Mouse (Mus musculus): ENCODE measurements at regions not wholly inside any gene's neighbourhood (a gene's known extent, or its start where the extent isn't known, plus 50 kb on each side); places are given as distances from the start of the nearest gene placed in this dataset.

DNA sequence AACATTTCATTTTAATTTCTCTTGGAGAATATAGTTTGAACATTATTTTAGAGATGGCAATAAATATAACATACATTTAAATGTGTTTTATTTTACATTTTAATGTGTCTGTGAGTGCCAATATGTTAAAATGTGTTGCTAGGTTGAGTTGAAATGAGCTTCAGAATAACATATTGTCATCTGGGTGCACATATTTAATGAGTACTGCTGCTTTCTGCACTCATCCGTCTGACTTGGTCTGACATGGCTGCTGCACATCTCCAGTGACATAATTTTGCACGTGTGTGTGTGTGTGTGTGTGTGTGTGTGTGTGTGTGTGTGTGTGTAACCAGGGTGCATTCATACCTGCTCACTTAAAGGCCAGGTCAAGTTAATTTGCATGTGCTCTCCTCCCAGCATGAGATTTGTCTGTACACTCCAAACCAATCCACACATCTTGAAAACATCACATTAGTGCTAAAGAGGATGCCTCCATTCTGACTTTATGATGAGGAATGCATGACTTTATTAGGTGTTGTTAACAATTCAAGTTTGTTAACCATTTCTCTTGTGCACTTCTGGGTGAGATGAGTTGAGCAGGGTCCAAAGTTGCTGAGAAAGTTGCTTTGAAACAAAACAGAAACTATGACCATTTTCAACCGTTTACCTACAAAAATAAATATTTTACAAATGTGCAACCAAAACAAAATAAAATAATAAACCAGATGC lies 334.6 kb downstream of the C1d start:
- 66% methylated on average over 3 of the region's 3 CpGs for WGBS
- Histone ChIP-seq H3K9me3 (no peaks in the 10 kb centered on the region), H3K4me3 (no peak overlapping the region), H3K27ac (replicated peaks) (no peak overlapping the region), H3K36me3 (replicated peaks) (no peaks in the 10 kb centered on the region), H3K27me3 (replicated peaks; ENCODE audit: low read depth, poor library complexity, severe bottlenecking) (no peaks in the 10 kb centered on the region), H3K4me1 (no peaks in the 10 kb centered on the region)
- DNase-seq (ENCODE audit: low spot score), result no peak

DNA sequence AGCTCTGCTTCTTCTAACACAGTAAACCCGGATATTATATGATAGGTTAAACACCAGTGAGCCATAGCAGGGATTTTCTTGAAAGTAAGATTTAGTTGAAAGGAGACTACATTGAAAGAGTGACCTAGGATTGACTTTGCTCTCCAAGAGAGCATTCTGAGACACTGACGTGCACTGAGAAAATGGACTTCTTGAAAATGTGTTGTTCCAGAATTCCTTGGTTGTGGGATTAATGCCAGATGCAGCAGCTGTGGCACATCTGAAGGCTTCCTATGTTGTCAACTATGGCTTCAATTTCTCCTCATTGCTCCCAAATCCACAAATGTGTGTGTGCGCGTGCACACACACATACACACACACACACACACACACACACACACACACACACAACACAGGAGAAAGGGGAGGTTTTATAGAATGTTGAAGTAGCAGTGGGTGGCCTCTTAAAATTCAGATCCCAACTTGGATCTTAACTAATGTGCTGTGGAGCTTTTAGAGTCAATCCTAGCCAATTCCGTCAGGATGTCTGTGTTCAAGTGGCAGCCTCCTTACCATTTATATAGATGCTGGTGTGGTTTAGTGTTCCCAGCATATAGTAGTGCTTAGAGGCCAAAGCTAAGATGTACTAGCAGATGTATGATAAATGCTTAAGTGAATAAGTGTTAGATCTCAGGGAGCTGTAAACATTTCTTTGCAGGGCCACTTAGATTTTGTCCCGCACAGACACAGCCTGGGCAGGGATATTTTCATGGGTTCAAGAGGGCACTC lies 346.5 kb downstream of the C1d start:
- DNase-seq (ENCODE audit: low spot score), result no peak

DNA sequence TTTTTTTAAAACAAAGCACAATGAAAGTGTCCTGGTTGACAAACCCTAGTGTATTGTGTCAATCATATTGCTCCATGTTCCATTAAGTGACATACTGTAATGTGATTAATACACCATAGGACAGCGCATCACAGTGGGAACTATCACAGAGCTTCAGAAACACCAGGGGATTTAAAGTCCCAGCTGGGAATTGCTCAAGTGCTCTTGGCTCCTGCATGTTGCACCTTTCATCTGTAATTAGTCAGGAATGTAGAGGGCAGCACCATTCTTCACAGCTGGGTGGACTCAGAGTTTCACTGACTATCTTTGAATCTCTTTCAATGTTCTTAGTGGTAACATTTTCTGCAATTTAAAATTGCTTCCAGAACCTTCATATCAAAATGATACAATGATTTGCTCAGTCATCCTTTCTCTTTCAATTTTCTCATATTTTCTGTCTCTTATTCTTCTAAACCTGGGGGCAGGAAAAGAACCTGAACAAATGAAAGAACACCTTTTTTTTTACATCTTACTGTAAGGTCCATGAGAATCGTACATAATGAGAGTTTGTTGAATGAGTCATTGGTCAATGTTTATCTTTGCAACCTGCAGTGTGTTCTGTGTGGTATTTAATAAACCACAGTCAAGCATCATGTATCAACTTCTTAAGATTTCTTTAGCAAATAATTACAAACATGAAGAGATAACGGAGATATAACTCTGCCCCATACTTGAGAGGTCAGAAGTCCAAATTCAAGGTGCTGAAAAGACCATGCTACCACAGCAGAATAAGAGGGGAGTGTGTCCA lies 333.0 kb downstream of the Etaa1 start:
- 81% methylated on average over 3 of the region's 3 CpGs for WGBS
- Histone ChIP-seq H3K4me3 (no peak overlapping the region), H3K9me3 (no peaks in the 10 kb centered on the region), H3K4me1 (no peaks in the 10 kb centered on the region), H3K27me3 (replicated peaks; ENCODE audit: low read depth, poor library complexity, severe bottlenecking) (no peaks in the 10 kb centered on the region), H3K36me3 (replicated peaks) (no peaks in the 10 kb centered on the region), H3K27ac (replicated peaks) (no peak overlapping the region)
- DNase-seq (ENCODE audit: low spot score), result no peak

More for the DNA sequence above, 346.5 kb downstream of the C1d start:
- no peak overlapping the region for H3K27ac ChIP-seq (replicated peaks)
- 77% methylated on average over 6 of the region's 6 CpGs for WGBS
- no peaks in the 10 kb centered on the region for H3K36me3 ChIP-seq (replicated peaks)
- H3K27me3 ChIP-seq (replicated peaks; ENCODE audit: low read depth, poor library complexity, severe bottlenecking), result no peaks in the 10 kb centered on the region
- peaks cover 9% of the 10 kb centered on the region; the same call in 1 of the 2 replicates for H3K4me1 ChIP-seq
- no peak overlapping the region for H3K4me3 ChIP-seq
- H3K9me3 ChIP-seq, result no peaks in the 10 kb centered on the region

DNA sequence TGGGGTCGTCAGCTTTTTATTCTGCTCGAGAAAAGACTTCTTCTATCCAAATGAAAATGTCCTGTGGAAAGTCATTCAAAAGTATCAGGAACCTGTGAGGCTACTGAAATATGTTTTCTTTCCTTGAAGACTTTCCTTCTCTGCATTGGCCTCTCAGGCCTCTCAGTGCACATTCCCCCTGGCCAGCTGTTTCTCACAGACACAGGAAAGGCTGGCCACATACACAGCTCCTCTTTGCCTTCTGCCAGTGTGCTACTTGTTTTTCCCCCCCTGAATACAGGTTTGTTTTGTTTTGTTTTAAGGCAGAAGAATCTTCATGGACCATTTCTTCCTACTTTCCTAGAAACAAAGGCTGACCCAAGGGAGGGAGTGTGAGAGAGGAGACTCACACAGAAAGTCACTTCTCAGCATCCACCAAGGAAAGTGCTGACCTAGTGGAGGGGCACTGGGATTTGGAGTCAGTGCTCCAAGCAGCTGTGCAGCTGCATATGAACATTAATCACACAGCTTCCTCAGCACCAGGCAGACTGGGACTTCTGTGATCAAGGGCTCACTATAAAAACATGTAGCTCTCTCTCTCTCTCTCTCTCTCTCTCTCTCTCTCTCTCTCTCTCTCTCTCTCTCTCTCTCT lies 324.0 kb downstream of the Etaa1 start:
- no peaks in the 10 kb centered on the region for H3K36me3 ChIP-seq (replicated peaks)
- no peaks in the 10 kb centered on the region for H3K9me3 ChIP-seq
- no peaks in the 10 kb centered on the region for H3K4me1 ChIP-seq
- whole genome bisulfite sequencing, result 82% methylated on average over 2 of the region's 2 CpGs
- H3K27me3 ChIP-seq (replicated peaks; ENCODE audit: low read depth, poor library complexity, severe bottlenecking), result no peaks in the 10 kb centered on the region
- H3K27ac ChIP-seq (replicated peaks), result no peak overlapping the region; the same call in 1 of the 2 replicates
- DNase-seq (ENCODE audit: low spot score), result no peak
- H3K4me3 ChIP-seq, result no peak overlapping the region

DNA sequence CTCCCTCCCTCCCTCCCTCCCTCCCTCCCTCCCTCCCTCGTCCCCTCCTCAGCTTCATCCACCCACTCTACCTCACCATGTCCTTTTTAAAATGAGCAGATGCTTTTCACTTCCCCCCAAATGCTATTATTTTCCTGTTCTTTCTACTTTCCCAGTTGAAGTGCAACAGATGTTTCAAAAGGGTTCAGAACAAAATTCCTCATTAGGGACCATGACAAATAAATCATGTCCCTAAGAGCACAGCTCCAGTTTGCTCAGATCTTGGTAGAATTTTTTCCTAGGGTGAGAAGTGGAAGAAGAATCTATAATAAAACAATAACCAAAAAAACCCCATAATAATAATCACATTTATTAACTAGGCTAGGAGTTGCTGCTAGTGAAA lies 323.5 kb downstream of the Etaa1 start:
- H3K27ac ChIP-seq (replicated peaks), result no peak overlapping the region
- DNase-seq (ENCODE audit: low spot score), result no peak
- H3K4me1 ChIP-seq, result no peaks in the 10 kb centered on the region
- H3K27me3 ChIP-seq (replicated peaks; ENCODE audit: low read depth, poor library complexity, severe bottlenecking), result no peaks in the 10 kb centered on the region
- H3K36me3 ChIP-seq (replicated peaks), result no peaks in the 10 kb centered on the region
- H3K9me3 ChIP-seq, result no peaks in the 10 kb centered on the region
- no peak overlapping the region for H3K4me3 ChIP-seq
- 100% methylated on average over 1 of the region's 1 CpGs for WGBS

DNA sequence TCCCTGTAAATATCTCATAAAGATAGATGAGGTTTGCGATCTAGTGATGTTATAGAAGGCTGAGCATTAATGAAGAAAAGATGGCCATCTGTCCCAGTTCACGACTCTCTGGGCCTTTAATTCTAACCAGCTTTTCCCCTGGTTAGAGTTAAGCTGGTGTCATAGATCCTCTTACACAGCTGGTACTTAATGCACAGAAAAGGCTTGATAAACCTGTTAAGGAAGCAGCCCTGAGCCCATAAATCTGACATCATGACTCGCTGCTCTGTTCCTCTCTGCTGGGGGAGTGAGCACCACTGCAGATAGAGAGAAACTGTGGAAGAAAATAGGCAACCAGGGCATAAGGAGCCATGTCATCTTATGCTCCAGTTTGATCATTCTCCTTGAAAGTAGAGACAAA lies 316.5 kb downstream of the Etaa1 start:
- no peaks in the 10 kb centered on the region for H3K36me3 ChIP-seq (replicated peaks)
- no peak overlapping the region for H3K27ac ChIP-seq (replicated peaks)
- no peaks in the 10 kb centered on the region for H3K27me3 ChIP-seq (replicated peaks; ENCODE audit: low read depth, poor library complexity, severe bottlenecking)
- 52% methylated on average over 3 of the region's 3 CpGs for WGBS
- H3K9me3 ChIP-seq, result no peaks in the 10 kb centered on the region
- DNase-seq (ENCODE audit: low spot score), result no peak
- no peak overlapping the region for H3K4me3 ChIP-seq
- no peaks in the 10 kb centered on the region for H3K4me1 ChIP-seq

DNA sequence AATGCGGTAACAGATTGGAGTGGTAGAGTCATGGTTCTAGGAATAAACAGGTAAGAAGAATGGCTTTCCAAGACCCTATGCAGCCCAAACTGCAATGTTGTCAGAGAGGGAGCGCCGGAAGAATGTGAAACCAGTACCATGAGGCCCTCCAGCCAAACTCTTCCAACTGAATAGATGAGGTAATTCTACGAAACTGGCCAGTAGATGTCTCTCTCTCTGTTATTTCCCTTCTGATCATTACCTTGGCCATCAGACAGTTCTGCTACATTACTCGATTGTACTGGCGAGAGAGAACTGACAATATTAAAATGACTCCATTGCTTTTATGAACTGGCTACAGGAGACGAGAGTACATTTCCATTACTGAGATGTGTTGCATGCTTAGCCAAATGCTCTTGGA lies 313.8 kb downstream of the Etaa1 start:
- Histone ChIP-seq H3K4me1 (no peaks in the 10 kb centered on the region), H3K27ac (replicated peaks) (no peak overlapping the region), H3K9me3 (no peaks in the 10 kb centered on the region), H3K4me3 (no peak overlapping the region), H3K36me3 (replicated peaks) (no peaks in the 10 kb centered on the region), H3K27me3 (replicated peaks; ENCODE audit: low read depth, poor library complexity, severe bottlenecking) (no peaks in the 10 kb centered on the region)
- no peak for DNase-seq (ENCODE audit: low spot score)
- 78% methylated on average over 7 of the region's 7 CpGs for WGBS

DNA sequence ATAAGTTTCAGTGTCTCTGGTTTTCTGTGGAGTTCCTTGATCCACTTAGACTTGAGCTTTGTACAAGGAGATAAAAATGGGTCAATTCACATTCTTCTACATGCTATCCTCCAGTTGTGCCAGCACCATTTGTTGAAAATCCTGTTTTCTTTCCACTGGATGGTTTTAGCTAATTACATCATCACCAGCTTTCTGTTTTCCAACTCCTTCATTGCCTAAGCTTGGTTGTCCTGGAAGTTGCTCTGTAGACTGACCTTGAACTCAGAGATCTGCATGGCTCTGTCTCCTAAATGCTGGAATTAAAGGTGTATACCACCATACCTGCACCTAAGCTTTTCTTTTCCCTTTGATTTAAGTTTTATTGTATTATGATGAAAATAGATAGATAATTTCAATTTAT lies 306.2 kb downstream of the Etaa1 start:
- no peak overlapping the region for H3K27ac ChIP-seq (replicated peaks)
- no peaks in the 10 kb centered on the region for H3K9me3 ChIP-seq
- no peaks in the 10 kb centered on the region for H3K27me3 ChIP-seq (replicated peaks; ENCODE audit: low read depth, poor library complexity, severe bottlenecking)
- no peaks in the 10 kb centered on the region for H3K4me1 ChIP-seq
- DNase-seq (ENCODE audit: low spot score), result no peak
- no peaks in the 10 kb centered on the region for H3K36me3 ChIP-seq (replicated peaks)
- H3K4me3 ChIP-seq, result no peak overlapping the region

DNA sequence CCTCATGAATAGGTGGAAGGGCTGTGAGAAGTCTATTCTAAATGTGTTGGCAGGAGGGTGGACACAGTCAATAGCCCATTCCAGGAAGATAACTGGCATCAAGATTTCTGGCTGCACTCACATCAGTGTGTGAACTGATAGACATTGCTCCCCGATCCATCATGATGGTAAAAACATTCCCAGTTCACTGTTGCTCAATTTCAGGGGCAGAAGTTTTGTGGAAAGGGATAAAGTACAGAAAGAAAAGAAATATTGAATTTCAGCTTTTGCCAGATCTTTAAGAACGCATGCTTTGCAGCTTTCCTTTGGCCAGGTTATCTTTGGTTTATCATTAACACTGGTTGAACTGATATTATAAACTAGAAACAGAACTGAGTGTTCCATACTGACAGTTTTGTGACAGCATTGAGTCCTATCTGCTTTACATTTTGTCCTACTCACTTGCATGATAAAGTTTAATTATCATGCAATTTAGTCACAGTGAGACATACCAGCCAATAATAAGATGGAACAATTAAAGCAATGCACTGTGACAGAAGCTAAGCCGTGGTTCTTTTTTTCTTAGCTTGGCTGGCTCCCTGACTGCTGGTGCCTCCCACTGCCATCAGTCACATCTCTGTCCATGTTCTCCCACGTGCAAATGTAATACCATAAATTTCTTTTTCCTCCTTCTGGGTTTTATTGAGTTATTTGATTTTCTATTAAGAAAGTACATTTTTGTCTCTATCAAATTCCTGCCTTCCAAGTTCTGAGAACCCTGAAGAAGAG lies 302.1 kb downstream of the Etaa1 start:
- 78% methylated on average over 4 of the region's 4 CpGs for WGBS
- H3K4me3 ChIP-seq, result no peak overlapping the region
- no peaks in the 10 kb centered on the region for H3K36me3 ChIP-seq (replicated peaks)
- no peaks in the 10 kb centered on the region for H3K9me3 ChIP-seq
- H3K27ac ChIP-seq (replicated peaks), result no peak overlapping the region
- H3K27me3 ChIP-seq (replicated peaks; ENCODE audit: low read depth, poor library complexity, severe bottlenecking), result no peaks in the 10 kb centered on the region
- no peaks in the 10 kb centered on the region for H3K4me1 ChIP-seq
- DNase-seq (ENCODE audit: low spot score), result no peak

DNA sequence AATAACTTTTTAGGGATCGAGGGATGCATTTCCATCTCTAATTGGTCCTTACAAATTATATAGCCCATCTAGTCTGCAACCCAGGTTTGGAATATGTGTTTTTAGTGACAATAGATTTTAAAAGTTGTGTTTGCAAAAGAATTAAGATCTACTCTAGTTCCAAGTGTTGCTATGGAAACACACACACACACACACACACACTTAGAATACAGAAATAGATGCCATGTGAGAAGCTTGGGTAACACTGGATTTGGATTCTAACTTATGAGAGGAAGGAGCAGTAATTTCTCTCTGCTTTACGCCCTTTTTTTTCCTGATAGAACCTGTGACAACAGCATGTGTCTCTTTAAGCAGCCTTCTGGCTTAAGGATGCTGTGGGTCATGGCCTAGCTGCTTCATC lies 297.8 kb downstream of the Etaa1 start:
- Histone ChIP-seq H3K27me3 (replicated peaks; ENCODE audit: low read depth, poor library complexity, severe bottlenecking) (no peaks in the 10 kb centered on the region), H3K4me1 (no peaks in the 10 kb centered on the region), H3K9me3 (no peaks in the 10 kb centered on the region), H3K36me3 (replicated peaks) (no peaks in the 10 kb centered on the region), H3K4me3 (no peak overlapping the region), H3K27ac (replicated peaks) (no peak overlapping the region)
- DNase-seq (ENCODE audit: low spot score), result no peak
- 89% methylated on average over 2 of the region's 2 CpGs for WGBS

DNA sequence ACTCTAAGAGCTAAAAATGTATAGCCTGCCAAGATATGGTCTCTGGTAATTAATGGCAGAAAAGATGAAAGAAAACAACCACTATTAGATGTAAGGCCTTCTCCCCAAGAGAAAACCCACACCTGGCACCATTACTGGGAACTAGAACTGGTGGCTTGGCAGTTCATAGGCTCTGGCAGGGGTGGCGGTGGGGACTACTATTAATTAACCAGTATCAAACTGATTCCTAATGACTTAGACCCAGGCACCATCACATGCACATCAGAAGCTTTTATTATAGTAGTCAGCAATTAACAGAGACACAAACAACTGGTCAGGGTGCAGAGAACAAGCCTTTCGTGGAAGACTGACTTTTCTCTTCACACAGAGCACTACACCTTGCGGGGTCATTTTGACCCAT lies 296.0 kb downstream of the Etaa1 start:
- no peak overlapping the region for H3K4me3 ChIP-seq
- WGBS, result 85% methylated on average over 3 of the region's 3 CpGs
- H3K9me3 ChIP-seq, result no peaks in the 10 kb centered on the region

DNA sequence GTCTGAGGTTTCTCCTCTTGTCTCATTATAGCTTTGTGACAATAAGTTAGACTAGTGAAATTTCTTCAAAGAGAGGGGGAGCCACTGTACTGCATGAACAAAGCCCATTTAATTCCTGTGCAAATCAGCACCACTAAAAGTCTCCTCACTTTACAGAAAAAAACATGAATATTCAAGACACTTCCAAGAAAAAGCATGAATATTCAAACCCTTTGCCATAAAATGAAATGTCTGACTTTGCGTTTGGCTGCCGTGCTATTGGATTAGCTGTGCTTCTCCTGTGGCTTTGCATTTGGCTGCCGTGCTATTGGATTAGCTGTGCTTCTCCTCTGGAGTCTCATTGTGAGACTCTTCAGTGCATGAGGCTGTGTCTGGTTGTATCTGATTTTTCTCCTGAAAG lies 295.4 kb downstream of the Etaa1 start:
- WGBS, result 85% methylated on average over 3 of the region's 3 CpGs
- Histone ChIP-seq H3K9me3 (no peaks in the 10 kb centered on the region), H3K27ac (replicated peaks) (no peak overlapping the region), H3K27me3 (replicated peaks; ENCODE audit: low read depth, poor library complexity, severe bottlenecking) (no peaks in the 10 kb centered on the region), H3K36me3 (replicated peaks) (no peaks in the 10 kb centered on the region), H3K4me1 (no peaks in the 10 kb centered on the region), H3K4me3 (no peak overlapping the region)
- DNase-seq (ENCODE audit: low spot score), result no peak

More for the DNA sequence above, 296.0 kb downstream of the Etaa1 start:
- no peaks in the 10 kb centered on the region for H3K36me3 ChIP-seq (replicated peaks)
- no peaks in the 10 kb centered on the region for H3K4me1 ChIP-seq
- no peaks in the 10 kb centered on the region for H3K27me3 ChIP-seq (replicated peaks; ENCODE audit: low read depth, poor library complexity, severe bottlenecking)
- no peak overlapping the region for H3K27ac ChIP-seq (replicated peaks)
- DNase-seq (ENCODE audit: low spot score), result no peak
